Mouse (Mus musculus) liver, postnatal 0 days (tissue): ENCODE measurements around the gene Tspan14.
A peak's percentile ranks its signal among the peaks of the same experiment; 100 is the strongest.

Source experiments
- CTCF ChIP-seq: sonication (generic); IDR thresholded peaks from 2 replicates; pipeline ENCODE4 v1.5.1; 2016; ENCODE audit warnings: antibody characterized with exemption, low read depth
- EP300 ChIP-seq: IDR thresholded peaks from 2 replicates; pipeline ENCODE4 v1.6.1; 2016; ENCODE audit warnings: antibody characterized with exemption, low read depth, mild to moderate bottlenecking

- TF ChIP-seq CTCF (peak; percentile 99), EP300 (no peak)
Observed at GRCm38 (mm10) chr14:40917632-40918031, 49.0 kb downstream of the Tspan14 start.
